24 mouse cellular contexts compared by ENCODE assay signal in genomic region chr6:147849988-147850387, GRCm38 (mm10).
"Had no signal": no experiment of that assay in that cellular context is flagged by ENCODE, and none has a peak within 500 bp of the region (broad histone marks: within the 10 kb centered on the region; RNA-seq: fewer than 3 reads in every experiment).

No protein-coding gene starts in this region.

- H3K27me3 ChIP-seq: embryonic facial prominence, embryonic 12.5 days; embryonic facial prominence, embryonic 13.5 days; embryonic facial prominence, embryonic 15.5 days; forebrain, embryonic 12.5 days; forebrain, embryonic 13.5 days; forebrain, embryonic 15.5 days had no signal

- H3K27ac ChIP-seq: embryonic facial prominence, embryonic 10.5 days; embryonic facial prominence, embryonic 12.5 days; embryonic facial prominence, embryonic 13.5 days; embryonic facial prominence, embryonic 15.5 days; forebrain, embryonic 10.5 days; forebrain, embryonic 12.5 days; forebrain, embryonic 13.5 days; forebrain, embryonic 15.5 days; gastrocnemius, adult 2 months; heart, adult 2 months; heart, embryonic 10.5 days had no signal

- H3K4me3 ChIP-seq: embryonic facial prominence, embryonic 10.5 days; embryonic facial prominence, embryonic 12.5 days; embryonic facial prominence, embryonic 13.5 days; embryonic facial prominence, embryonic 15.5 days; erythroblast, embryonic 14.5 days; forebrain, embryonic 10.5 days; forebrain, embryonic 12.5 days; forebrain, embryonic 13.5 days; forebrain, embryonic 15.5 days; gastrocnemius, adult 2 months; heart, adult 2 months; heart, embryonic 10.5 days had no signal

- H3K36me3 ChIP-seq: embryonic facial prominence, embryonic 10.5 days; embryonic facial prominence, embryonic 12.5 days; embryonic facial prominence, embryonic 13.5 days; embryonic facial prominence, embryonic 15.5 days; forebrain, embryonic 10.5 days; forebrain, embryonic 12.5 days; forebrain, embryonic 15.5 days; heart, embryonic 10.5 days had no signal

- DNase-seq: cerebellum, postnatal 14 days; cerebellum, postnatal 25 days; cerebellum, postnatal 36 days; embryo, embryonic 11 days; forebrain, postnatal 0 days; gastrocnemius, adult 2 months; gastrocnemius, postnatal 10 days; gastrocnemius, postnatal 14 days; gastrocnemius, postnatal 25 days; gastrocnemius, postnatal 36 days; heart, adult 11 months; heart, adult 18-20 months; heart, adult 2 months had no signal

- H3K4me2 ChIP-seq: embryonic facial prominence, embryonic 12.5 days; embryonic facial prominence, embryonic 13.5 days; embryonic facial prominence, embryonic 15.5 days; forebrain, embryonic 12.5 days; forebrain, embryonic 13.5 days; forebrain, embryonic 15.5 days; heart, embryonic 11.5 days had no signal

- H3K4me1 ChIP-seq: embryonic facial prominence, embryonic 10.5 days; embryonic facial prominence, embryonic 12.5 days; embryonic facial prominence, embryonic 13.5 days; embryonic facial prominence, embryonic 15.5 days; forebrain, embryonic 10.5 days; forebrain, embryonic 12.5 days; forebrain, embryonic 13.5 days; forebrain, embryonic 15.5 days; heart, embryonic 10.5 days had no signal

- H3K9ac ChIP-seq: embryonic facial prominence, embryonic 12.5 days; embryonic facial prominence, embryonic 13.5 days; embryonic facial prominence, embryonic 15.5 days; forebrain, embryonic 12.5 days; forebrain, embryonic 13.5 days; forebrain, embryonic 15.5 days; forebrain, postnatal 0 days had no signal

- H3K9me3 ChIP-seq: embryonic facial prominence, embryonic 10.5 days; embryonic facial prominence, embryonic 12.5 days; embryonic facial prominence, embryonic 13.5 days; embryonic facial prominence, embryonic 15.5 days; forebrain, embryonic 10.5 days; forebrain, embryonic 12.5 days; forebrain, embryonic 13.5 days; forebrain, embryonic 15.5 days; heart, embryonic 10.5 days had no signal
